ENCODE assay signal across 9 mouse cellular contexts in the genomic region with DNA sequence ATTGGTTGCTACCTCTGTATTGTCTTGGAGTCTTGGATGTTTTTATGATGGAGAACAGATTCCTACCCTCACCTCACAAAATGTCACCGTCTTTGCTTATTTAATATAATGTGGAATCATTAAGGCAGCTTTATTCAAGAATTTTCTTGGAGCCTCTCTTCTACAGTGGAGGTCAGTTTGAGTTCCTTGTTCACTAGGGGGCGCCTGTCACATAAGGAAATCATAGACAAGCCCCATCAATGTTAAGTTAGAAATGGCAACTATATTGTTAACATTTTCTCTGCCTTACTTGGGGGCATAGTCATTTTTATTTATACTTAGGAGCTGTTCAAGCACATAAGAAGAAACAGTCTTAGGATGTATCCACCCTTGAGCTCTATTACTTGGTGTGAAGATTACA. TPM values are rescaled to one million over a fixed set of nuclear protein-coding genes. Genes with fewer than 3 reads are reported as not detected.
A peak's percentile ranks its signal among the peaks of the same experiment; 100 is the strongest.
DNase-seq lines count a peak whose midpoint lies in the region; ATAC-seq and TF ChIP-seq lines count a peak whose summit lies in the region.
"Had no signal": no experiment of that assay in that cellular context is flagged by ENCODE, and none has a peak within 500 bp of the region (broad histone marks: within the 10 kb centered on the region; RNA-seq: fewer than 3 reads in every experiment).

No protein-coding gene starts in this region.

- peak; percentile 70 for TF ChIP-seq CTCF in Patski (IDR thresholded peaks at IDR 0.05)

- WGBS in limb, embryonic 11.5 days = 8% methylated on average over 2 of the region's 2 CpGs
- 8% methylated on average over 2 of the region's 2 CpGs for WGBS in limb, embryonic 10.5 days

- POLR2A ChIA-PET in Patski (lab: Charles Lee) = interaction anchor here (0.7 kb wide), 1 partner anchor 98 kb away, joined by 3 read pairs; no protein-coding TSS in a partner anchor

- no peak overlapping the region for H3K9ac ChIP-seq in limb, embryonic 11.5 days (ENCODE audit: low read length)
- H3K9ac ChIP-seq: limb, embryonic 15.5 days had no signal

- CTCF ChIA-PET in Patski (lab: Charles Lee) = interaction anchor here (0.8 to 2.7 kb wide), 16 partner anchors 13 to 105 kb away, joined by 3 to 11 read pairs (median 4); partner anchors contain the start of gene Ttk

- in situ Hi-C loops in Patski (cut with MboI; ENCODE audit: low pct_unique_long_range_greater_than_20kb) = no loop called here

- no peak overlapping the region for H3K4me3 ChIP-seq in limb, embryonic 11.5 days (ENCODE audit: low read depth, low read length)
- H3K4me3 ChIP-seq in limb, embryonic 10.5 days = no peak overlapping the region
- H3K4me3 ChIP-seq: limb, embryonic 15.5 days had no signal

- H3K27ac ChIP-seq in limb, embryonic 11.5 days (replicated peaks; ENCODE audit: low read depth, low read length) = no peak overlapping the region
- no peak overlapping the region for H3K27ac ChIP-seq in limb, embryonic 10.5 days
- H3K27ac ChIP-seq: limb, embryonic 15.5 days had no signal

- no peaks in the 10 kb centered on the region for H3K9me3 ChIP-seq in limb, embryonic 11.5 days (ENCODE audit: control insufficient read depth, low read length)
- H3K9me3 ChIP-seq in limb, embryonic 10.5 days (replicated peaks) = no peaks in the 10 kb centered on the region
- H3K9me3 ChIP-seq: limb, embryonic 15.5 days had no signal

- 0 out of 2 replicates have a peak, but pooled peaks cover 2% of the 10 kb centered on the region for H3K27me3 ChIP-seq in limb, embryonic 11.5 days (ENCODE audit: control insufficient read depth, insufficient read depth, low read length)
- H3K27me3 ChIP-seq in limb, embryonic 10.5 days (ENCODE audit: low read depth, poor library complexity, severe bottlenecking) = peaks cover 23% of the 10 kb centered on the region
- H3K27me3 ChIP-seq in Patski = peaks cover 63% of the 10 kb centered on the region

- H3K36me3 ChIP-seq in limb, embryonic 11.5 days (ENCODE audit: control insufficient read depth, insufficient read depth, low read length) = no peaks in the 10 kb centered on the region
- no peaks in the 10 kb centered on the region for H3K36me3 ChIP-seq in limb, embryonic 10.5 days
- H3K36me3 ChIP-seq: limb, embryonic 15.5 days had no signal

- H3K4me1 ChIP-seq in limb, embryonic 11.5 days (ENCODE audit: control insufficient read depth, insufficient read depth, low read length) = no peaks in the 10 kb centered on the region
- peaks cover 23% of the 10 kb centered on the region for H3K4me1 ChIP-seq in limb, embryonic 10.5 days

- ATAC-seq in limb, embryonic 11.5 days (ENCODE audit: insufficient number of reproducible peaks, low FRiP score, low TSS enrichment, low read depth) = no peak
- no peak for ATAC-seq in Patski

- DNase-seq in adrenal gland, adult (ENCODE audit: inconsistent age in 2 of 2, low spot score in 1 of 2) = peak; percentile 7 to 83
- no peak for DNase-seq in adrenal gland, adult 8-10 months
- peak; percentile 53 for DNase-seq in limb, embryonic 11.5 days (ENCODE audit: low spot score)
- DNase-seq in limb, embryonic 10.5 days (ENCODE audit: low spot score) = no peak
- no peak for DNase-seq in Patski (ENCODE audit: low read depth, low spot score)
- DNase-seq in embryo, embryonic 10.5 days (ENCODE audit: low spot score) = peak; percentile 83
- peak; percentile 67 for DNase-seq in layer of hippocampus, adult 9-10 months (ENCODE audit: low spot score)
- peak; percentile 36 for DNase-seq in retina, postnatal 7 days (ENCODE audit: low read depth, low spot score)

- no peak overlapping the region for H3K4me2 ChIP-seq in limb, embryonic 11.5 days (ENCODE audit: low read depth, severe bottlenecking)
- H3K4me2 ChIP-seq: limb, embryonic 15.5 days had no signal

RNA-seq across cellular contexts. Expression of gene Elovl4, which starts 1.5 kb away (rescaled TPM):
- total RNA-seq in adrenal gland, adult 8-10 months (2022) = 1 to 10 TPM in 3 of 4 experiments, under 1 TPM in 1; 0.86 to 1.7 (median 1.4) TPM
- 20.2 and 21.1 TPM in 2 replicates for polyA plus RNA-seq in limb, embryonic 11.5 days (2014; fragmentation: Nextera tagmentation; extraction: Ambion mirVana)
- polyA plus RNA-seq in limb, embryonic 10.5 days (2016; fragmentation: Nextera tagmentation; extraction: Ambion mirVana) = 16.5 and 18.4 TPM in 2 replicates
- 3.2 TPM for polyA plus RNA-seq in Patski (2021)

RNA-seq across cellular contexts. Expression of gene Ttk, which starts 26.9 kb away (rescaled TPM):
- total RNA-seq in adrenal gland, adult 8-10 months (2022) = 1 to 10 TPM in 2 of 4 experiments, under 1 TPM in 2; 0.54 to 3.2 (median 1.1) TPM
- 55.8 and 56.8 TPM in 2 replicates for polyA plus RNA-seq in limb, embryonic 11.5 days (2014; fragmentation: Nextera tagmentation; extraction: Ambion mirVana)
- polyA plus RNA-seq in limb, embryonic 10.5 days (2016; fragmentation: Nextera tagmentation; extraction: Ambion mirVana) = 53.6 and 58.1 TPM in 2 replicates
- polyA plus RNA-seq in Patski (2021) = 15.9 TPM

Comparison
In these comparisons a context has a peak if more than half of its experiments do, and no peak if none do; other contexts are left out.
1. DNase-seq: peak in adrenal gland, adult (2 of 2), limb, embryonic 11.5 days (single experiment), embryo, embryonic 10.5 days (single experiment), layer of hippocampus, adult 9-10 months (single experiment) and retina, postnatal 7 days (single experiment); none in adrenal gland, adult 8-10 months (single experiment), limb, embryonic 10.5 days (single experiment) and Patski (single experiment).